Mouse (Mus musculus): Measurements from ENCODE around the gene Mt2.
"Not testable (repeated sequence)": the region's sequence is repeated elsewhere in the genome, so short reads cannot be mapped to it uniquely, and the experiment has no call there.

The Mt2 gene

GRCm38 (mm10) chr8:94172075-94172808, at the start of gene Mt2:
Gene Mt2 (plus strand): TSS chr8:94172664.
- in situ Hi-C loops (cut with MseI, MboI), result no loop called here

GRCm38 (mm10) chr8:94122711-94123468, 49.6 kb upstream of the Mt2 start:
- in situ Hi-C loops (cut with MseI, MboI), result no loop called here

- in situ Hi-C loops (cut with MseI, MboI), result no loop called here
Measured at GRCm38 (mm10) chr8:94127711-94128110, 44.8 kb upstream of the Mt2 start.

- in situ Hi-C loops (cut with MseI, MboI), result no loop called here
Measured at GRCm38 (mm10) chr8:94129133-94129789, 43.2 kb upstream of the Mt2 start.

- in situ Hi-C loops (cut with MseI, MboI), result no loop called here
Measured at GRCm38 (mm10) chr8:94130126-94130525, 42.3 kb upstream of the Mt2 start.

GRCm38 (mm10) chr8:94132096-94132495, 40.4 kb upstream of the Mt2 start:
- in situ Hi-C loops (cut with MseI, MboI), result no loop called here

- in situ Hi-C loops (cut with MseI, MboI), result not testable (repeated sequence)
Measured at GRCm38 (mm10) chr8:94134601-94135000, 37.9 kb upstream of the Mt2 start.

- in situ Hi-C loops (cut with MseI, MboI), result no loop called here
Measured at GRCm38 (mm10) chr8:94135556-94135955, 36.9 kb upstream of the Mt2 start.

- in situ Hi-C loops (cut with MseI, MboI), result no loop called here
Measured at GRCm38 (mm10) chr8:94136192-94136591, 36.3 kb upstream of the Mt2 start.

GRCm38 (mm10) chr8:94136933-94137332, 35.5 kb upstream of the Mt2 start, which contains the start of gene Mt4:
Gene Mt4 (plus strand): TSS chr8:94137197.
- in situ Hi-C loops (cut with MseI, MboI), result no loop called here

GRCm38 (mm10) chr8:94140266-94140795, 32.1 kb upstream of the Mt2 start:
- in situ Hi-C loops (cut with MseI, MboI), result no loop called here

- in situ Hi-C loops (cut with MseI, MboI), result no loop called here
Measured at GRCm38 (mm10) chr8:94148236-94148635, 24.2 kb upstream of the Mt2 start.

- in situ Hi-C loops (cut with MseI, MboI), result no loop called here
Measured at GRCm38 (mm10) chr8:94150925-94151324, 21.5 kb upstream of the Mt2 start.

- in situ Hi-C loops (cut with MseI, MboI), result no loop called here
Measured at GRCm38 (mm10) chr8:94152513-94153300, 19.8 kb upstream of the Mt2 start, which contains the start of gene Mt3. Gene Mt3 (plus strand): TSS chr8:94152607.

- in situ Hi-C loops (cut with MseI, MboI), result no loop called here
Measured at GRCm38 (mm10) chr8:94153451-94153850, 19.0 kb upstream of the Mt2 start.

GRCm38 (mm10) chr8:94154537-94154936, 17.9 kb upstream of the Mt2 start:
- in situ Hi-C loops (cut with MseI, MboI), result no loop called here

GRCm38 (mm10) chr8:94156092-94156491, 16.4 kb upstream of the Mt2 start:
- in situ Hi-C loops (cut with MseI, MboI), result no loop called here

- in situ Hi-C loops (cut with MseI, MboI), result not testable (repeated sequence)
Measured at GRCm38 (mm10) chr8:94165772-94166171, 6.7 kb upstream of the Mt2 start.

GRCm38 (mm10) chr8:94167244-94167643, 5.2 kb upstream of the Mt2 start:
- in situ Hi-C loops (cut with MseI, MboI), result no loop called here

GRCm38 (mm10) chr8:94169547-94169946, 2.9 kb upstream of the Mt2 start:
- in situ Hi-C loops (cut with MseI, MboI), result no loop called here

- in situ Hi-C loops (cut with MseI, MboI), result no loop called here
Measured at GRCm38 (mm10) chr8:94171321-94171755, 1.1 kb upstream of the Mt2 start.
